Mouse (Mus musculus) bone marrow macrophage, adult 2 months (primary cell): ENCODE results near the gene Nfix.

Source experiments
- CTCF ChIP-seq: IDR thresholded peaks from 2 replicates; pipeline ENCODE4 v1.5.1; 2012; ENCODE audit warnings: low read depth, mild to moderate bottlenecking, low read length, moderate library complexity
- POLR2A ChIP-seq: IDR thresholded peaks from 2 replicates; pipeline ENCODE4 v1.6.1; 2012; ENCODE audit warnings: mild to moderate bottlenecking, low read depth, low read length, borderline replicate concordance

- TF ChIP-seq POLR2A, result no peak
- no peak for TF ChIP-seq CTCF
Measured at GRCm38 (mm10) chr8:84735597-84735996, 64.5 kb downstream of the Nfix start.
